Mouse (Mus musculus) forebrain, embryonic 13.5 days (tissue): ENCODE results near the gene Gm10073. TPM values are rescaled to one million over a fixed set of nuclear protein-coding genes. Genes with fewer than 3 reads are reported as not detected.

Experiments used
- ATAC-seq: fragments of 200-750 bp; cut with Nextera tagmentation; 2 replicates; pipeline ENCODE4 v1.8.0; 2017
- H3K27ac ChIP-seq: fragments of 300-500 bp; sonication (generic); 2 replicates; pipeline ENCODE4 v1.5.1; 2015; ENCODE audit warnings: inconsistent platforms, mild to moderate bottlenecking, moderate library complexity
- H3K27me3 ChIP-seq: fragments of 300-500 bp; sonication (generic); 2 replicates; pipeline ENCODE4 v1.6.1; 2015; ENCODE audit warnings: mild to moderate bottlenecking, inconsistent platforms
- H3K36me3 ChIP-seq: fragments of 300-500 bp; sonication (generic); 2 replicates; pipeline ENCODE4 v1.6.1; 2015; ENCODE audit warnings: mild to moderate bottlenecking, inconsistent platforms; ENCODE audit not compliant: poor library complexity, severe bottlenecking
- H3K4me1 ChIP-seq: fragments of 300-500 bp; sonication (generic); 2 replicates; pipeline ENCODE4 v1.6.1; 2015; ENCODE audit warnings: inconsistent platforms
- H3K4me2 ChIP-seq: fragments of 300-500 bp; sonication (generic); 2 replicates; pipeline ENCODE4 v1.6.1; 2015; ENCODE audit warnings: inconsistent platforms, mild to moderate bottlenecking, moderate library complexity
- H3K4me3 ChIP-seq: fragments of 300-500 bp; sonication (generic); 2 replicates; pipeline ENCODE4 v1.5.1; 2015; ENCODE audit warnings: mild to moderate bottlenecking, inconsistent platforms
- H3K9ac ChIP-seq: fragments of 300-500 bp; sonication (generic); 2 replicates; pipeline ENCODE4 v1.6.1; 2015; ENCODE audit warnings: mild to moderate bottlenecking, inconsistent platforms
- H3K9me3 ChIP-seq: fragments of 300-500 bp; sonication (generic); replicated peaks from 2 replicates; pipeline ENCODE4 v1.6.1; 2016; ENCODE audit warnings: inconsistent platforms
- WGBS: fragments of 180-500 bp; shearing (Covaris S2); methylation state at CpG from one replicate; pipeline ENCODE4 v1.1.7; 2015; 5-methylcytosine and 5-hydroxymethylcytosine counted together
- polyA plus RNA-seq: library from polyadenylated mRNA; unstranded; fragments of >200 nt; fragmentation: Nextera tagmentation; extraction: Ambion mirVana; gene quantifications from 2 replicates; pipeline ENCODE4 v1.2.1, GENCODE M21; 2015

The Gm10073 gene
- polyA plus RNA-seq, 1 experiment from 2014 or later = 6.9 TPM

DNA sequence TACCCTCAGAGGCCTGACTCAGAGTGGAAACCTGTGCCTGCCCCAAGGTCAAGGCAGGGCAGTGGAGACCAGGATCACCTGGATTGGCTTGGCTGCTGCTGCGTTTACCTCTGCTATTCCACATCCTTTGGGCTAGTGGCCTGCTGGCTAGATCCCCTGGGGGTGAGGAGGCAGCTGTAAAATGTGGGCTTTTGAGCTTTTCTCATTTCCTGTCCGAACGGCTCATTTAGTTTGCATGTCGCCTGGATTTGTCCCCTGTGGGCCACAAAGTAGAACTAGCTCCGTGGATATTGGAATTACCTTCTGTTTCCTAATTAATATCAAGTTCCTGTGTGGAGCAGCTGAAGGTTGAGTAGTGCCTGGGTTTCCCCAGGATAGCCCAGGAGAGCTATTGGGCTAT is 34.1 kb downstream of the Gm10073 start:
- H3K9ac ChIP-seq = no peak overlapping the region
- H3K27me3 ChIP-seq = no peaks in the 10 kb centered on the region
- no peaks in the 10 kb centered on the region for H3K9me3 ChIP-seq
- H3K36me3 ChIP-seq = no peaks in the 10 kb centered on the region
- no peaks in the 10 kb centered on the region for H3K4me1 ChIP-seq
- no peak for ATAC-seq
- H3K4me3 ChIP-seq = no peak overlapping the region
- WGBS = 69% methylated on average over 5 of the region's 5 CpGs
- H3K4me2 ChIP-seq = no peak overlapping the region
- no peak overlapping the region for H3K27ac ChIP-seq

DNA sequence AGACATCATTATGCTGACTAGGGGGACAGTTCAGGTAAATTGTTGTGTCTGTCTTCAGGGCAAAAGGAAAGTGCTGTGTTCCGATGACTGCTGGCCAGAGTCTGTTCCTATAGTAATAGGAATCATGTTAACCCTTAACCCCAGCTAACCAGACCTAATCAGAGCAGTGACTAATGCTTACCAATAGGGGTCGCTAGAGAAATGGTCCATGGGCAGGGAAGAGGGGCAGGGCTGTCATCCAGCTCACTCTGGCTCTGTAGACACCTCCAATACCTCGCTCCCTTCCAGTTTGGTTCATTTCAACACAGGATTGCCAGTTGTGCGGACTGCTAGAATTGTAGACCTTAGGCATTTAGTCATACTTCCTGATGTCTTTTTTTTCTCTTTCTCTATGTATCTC is 37.8 kb downstream of the Gm10073 start:
- ATAC-seq = no peak
- Histone ChIP-seq H3K27ac (no peak overlapping the region), H3K4me3 (no peak overlapping the region), H3K27me3 (no peaks in the 10 kb centered on the region), H3K9ac (no peak overlapping the region), H3K4me1 (no peaks in the 10 kb centered on the region), H3K9me3 (no peaks in the 10 kb centered on the region), H3K36me3 (no peaks in the 10 kb centered on the region), H3K4me2 (no peak overlapping the region)
- 72% methylated on average over 4 of the region's 4 CpGs for WGBS

DNA sequence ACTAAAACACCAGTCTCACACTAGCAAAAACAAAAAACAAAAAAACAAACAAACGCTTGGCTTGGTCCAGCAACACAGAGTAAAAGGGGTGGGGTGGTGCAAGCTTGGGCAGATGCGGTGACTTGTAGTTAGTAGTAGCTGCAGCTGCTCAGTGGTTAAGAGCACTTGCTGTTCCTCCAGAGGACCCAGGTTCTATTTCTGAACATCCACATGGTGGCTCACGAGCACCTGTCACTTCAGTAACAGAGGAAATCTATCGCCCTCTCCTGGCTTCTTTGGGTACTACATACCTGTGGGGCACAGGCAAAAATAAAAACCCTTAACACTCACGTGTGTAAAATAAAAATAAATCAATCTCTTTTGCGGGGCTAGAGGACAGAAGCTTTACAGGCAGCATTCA is 38.8 kb downstream of the Gm10073 start:
- no peak overlapping the region for H3K4me3 ChIP-seq
- H3K9ac ChIP-seq = no peak overlapping the region
- no peaks in the 10 kb centered on the region for H3K9me3 ChIP-seq
- H3K36me3 ChIP-seq = no peaks in the 10 kb centered on the region
- H3K27ac ChIP-seq = no peak overlapping the region
- H3K4me1 ChIP-seq = no peaks in the 10 kb centered on the region
- no peak overlapping the region for H3K4me2 ChIP-seq
- no peaks in the 10 kb centered on the region for H3K27me3 ChIP-seq
- WGBS = 37% methylated on average over 6 of the region's 6 CpGs
- no peak for ATAC-seq

DNA sequence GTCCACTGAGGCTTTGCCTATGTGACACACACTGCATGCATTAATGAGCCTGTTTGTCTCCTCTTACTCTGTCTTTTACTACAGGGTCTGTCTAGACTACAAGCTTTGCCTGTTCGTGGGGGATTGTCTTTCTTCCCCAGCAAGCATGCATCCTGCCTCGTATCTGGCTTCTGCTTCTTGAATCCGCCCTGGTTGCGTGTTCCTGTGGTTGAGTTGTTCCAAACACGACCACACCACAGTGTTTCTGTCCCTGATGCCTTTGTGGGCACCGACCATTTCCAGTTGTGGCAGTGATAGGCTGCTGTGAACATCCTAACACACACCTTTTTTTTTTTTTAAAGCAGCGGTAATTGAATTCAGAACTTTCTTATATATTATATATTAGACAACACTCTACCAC is 39.6 kb downstream of the Gm10073 start:
- ATAC-seq = no peak
- Histone ChIP-seq H3K4me1 (no peaks in the 10 kb centered on the region), H3K9ac (no peak overlapping the region), H3K27ac (no peak overlapping the region), H3K27me3 (no peaks in the 10 kb centered on the region), H3K4me3 (no peak overlapping the region), H3K36me3 (no peaks in the 10 kb centered on the region), H3K4me2 (no peak overlapping the region), H3K9me3 (no peaks in the 10 kb centered on the region)
- 85% methylated on average over 7 of the region's 7 CpGs for WGBS

DNA sequence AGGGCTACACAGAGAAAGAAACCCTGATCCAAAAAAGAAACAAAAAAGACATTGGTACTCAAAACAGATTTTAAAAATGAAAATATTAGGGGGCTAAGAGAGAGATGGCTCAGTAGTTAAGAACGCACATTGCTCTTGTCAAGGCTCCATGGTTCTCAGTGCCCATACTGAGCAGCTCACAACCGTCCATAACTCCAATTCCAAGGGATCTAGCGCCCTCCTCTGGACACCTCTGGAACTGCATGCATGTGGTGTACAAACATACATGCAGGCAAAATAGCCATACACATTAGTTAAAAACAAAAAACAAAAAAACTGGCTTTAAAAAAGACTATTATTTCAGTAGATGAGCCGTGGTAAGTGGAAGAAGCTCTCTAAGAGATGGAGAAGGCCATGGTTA is 42.7 kb downstream of the Gm10073 start:
- Histone ChIP-seq H3K4me2 (no peak overlapping the region), H3K9ac (no peak overlapping the region), H3K27me3 (no peaks in the 10 kb centered on the region), H3K36me3 (no peaks in the 10 kb centered on the region), H3K4me3 (no peak overlapping the region), H3K9me3 (no peaks in the 10 kb centered on the region), H3K4me1 (no peaks in the 10 kb centered on the region), H3K27ac (no peak overlapping the region)
- 71% methylated on average over 4 of the region's 4 CpGs for WGBS
- ATAC-seq = no peak

DNA sequence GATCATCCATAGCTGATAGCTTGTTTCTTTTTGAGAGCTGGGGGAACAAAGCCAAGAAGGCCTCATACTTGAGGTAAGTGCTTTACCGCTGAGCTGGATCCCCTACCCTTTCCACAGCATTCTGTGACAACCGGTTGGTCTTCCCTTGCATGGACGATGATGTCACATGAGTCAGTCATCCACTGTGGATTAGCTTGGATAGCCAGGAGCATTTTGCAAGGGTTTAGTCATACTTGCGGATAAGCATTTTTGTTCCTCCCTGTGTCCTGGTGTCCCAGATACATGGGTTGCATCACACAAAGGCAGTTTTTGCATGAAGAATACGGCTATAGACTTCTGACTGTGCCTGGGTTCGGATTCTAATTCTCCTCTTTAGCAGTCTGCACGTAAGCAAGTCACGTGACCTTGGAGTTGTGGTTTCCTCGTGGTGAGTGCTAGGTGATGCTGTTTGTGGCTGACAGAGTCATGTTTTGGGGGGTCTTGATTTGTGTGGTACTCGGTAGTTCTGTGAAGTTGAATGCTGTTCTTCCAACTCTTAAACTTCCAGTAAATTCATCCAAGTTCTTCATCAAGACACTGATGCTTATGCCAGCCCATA is 43.3 kb downstream of the Gm10073 start:
- Histone ChIP-seq H3K36me3 (no peaks in the 10 kb centered on the region), H3K9me3 (no peaks in the 10 kb centered on the region), H3K4me2 (no peak overlapping the region), H3K4me1 (no peaks in the 10 kb centered on the region), H3K4me3 (no peak overlapping the region), H3K27ac (no peak overlapping the region), H3K27me3 (no peaks in the 10 kb centered on the region), H3K9ac (no peak overlapping the region)
- WGBS = 96% methylated on average over 10 of the region's 10 CpGs
- ATAC-seq = no peak

DNA sequence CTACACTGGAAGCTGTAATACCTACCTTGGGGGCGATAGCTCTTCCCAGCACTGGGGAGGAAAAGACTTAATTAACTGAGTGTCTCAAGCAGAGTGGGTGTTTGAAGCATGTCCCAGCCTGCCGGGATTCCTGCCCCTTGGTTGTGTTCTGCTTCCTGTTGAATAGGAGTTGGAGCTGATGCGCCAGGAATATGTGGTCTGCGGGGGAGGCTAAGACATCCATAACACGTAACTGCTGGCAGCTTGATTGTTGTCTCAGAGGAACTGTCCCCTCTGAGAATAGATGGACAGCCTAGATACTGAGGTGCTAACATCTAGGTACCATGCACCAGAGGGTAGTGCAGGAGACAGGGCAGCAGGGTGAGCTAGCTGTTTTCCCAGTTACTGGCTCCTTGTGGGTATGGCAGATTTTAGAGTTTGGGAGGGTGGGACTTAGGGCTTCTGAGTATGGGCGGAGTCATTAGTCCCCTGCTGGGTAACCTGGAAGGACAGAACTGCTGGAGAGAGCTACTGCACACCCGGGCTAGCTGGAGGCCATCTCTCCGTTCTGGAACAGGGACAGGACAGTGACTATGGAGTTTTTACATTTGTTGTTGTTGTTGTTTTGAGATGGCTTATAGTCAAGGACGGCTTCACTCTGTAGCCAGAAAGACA is 44.5 kb downstream of the Gm10073 start:
- H3K36me3 ChIP-seq = no peaks in the 10 kb centered on the region
- no peak overlapping the region for H3K4me3 ChIP-seq
- H3K4me1 ChIP-seq = no peaks in the 10 kb centered on the region
- H3K9ac ChIP-seq = no peak overlapping the region
- ATAC-seq = no peak
- no peak overlapping the region for H3K4me2 ChIP-seq
- no peak overlapping the region for H3K27ac ChIP-seq
- WGBS = 91% methylated on average over 9 of the region's 9 CpGs
- H3K9me3 ChIP-seq = no peaks in the 10 kb centered on the region
- H3K27me3 ChIP-seq = no peaks in the 10 kb centered on the region

DNA sequence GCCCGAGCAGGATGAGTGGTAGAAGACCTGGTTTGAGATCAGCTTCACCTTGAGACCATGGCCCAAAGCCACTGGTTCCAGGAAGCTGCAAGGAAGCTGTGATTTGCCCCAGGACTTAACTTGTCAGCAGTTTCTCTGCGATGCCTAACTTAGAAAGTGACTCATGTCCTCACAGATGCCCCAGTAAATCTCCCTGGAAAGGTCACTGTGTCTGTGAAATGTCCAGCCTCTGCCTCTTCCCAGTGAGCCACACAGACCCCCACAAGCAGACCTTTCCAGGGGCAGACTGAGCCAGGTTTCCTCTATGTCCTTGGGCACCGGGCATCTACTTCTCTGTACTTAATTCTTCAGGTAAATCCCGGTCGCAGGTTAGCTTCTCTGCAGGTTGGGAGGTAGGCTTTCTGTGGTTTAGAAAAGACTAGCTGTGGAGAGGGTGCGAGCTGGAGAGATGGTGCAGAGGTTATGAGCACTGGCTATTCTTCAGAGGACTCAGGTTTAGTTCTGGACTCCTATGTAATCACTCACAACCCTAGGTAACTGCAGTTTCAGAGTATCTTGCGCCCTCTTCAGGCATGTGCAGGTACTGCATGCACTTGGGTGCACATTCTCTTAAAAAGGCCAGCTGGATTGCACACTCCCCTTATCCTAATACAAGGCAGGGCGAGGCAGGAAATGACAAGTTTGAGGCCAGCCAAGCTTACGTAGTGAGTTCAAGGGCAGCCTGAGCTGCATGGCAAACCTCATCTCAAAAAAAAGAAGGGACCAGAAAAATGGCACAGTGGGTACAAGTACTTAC is 45.8 kb downstream of the Gm10073 start:
- Histone ChIP-seq H3K27ac (no peak overlapping the region), H3K9ac (no peak overlapping the region), H3K9me3 (no peaks in the 10 kb centered on the region), H3K4me3 (no peak overlapping the region), H3K36me3 (no peaks in the 10 kb centered on the region), H3K4me1 (no peaks in the 10 kb centered on the region), H3K27me3 (no peaks in the 10 kb centered on the region), H3K4me2 (no peak overlapping the region)
- no peak for ATAC-seq
- WGBS = 89% methylated on average over 9 of the region's 9 CpGs

DNA sequence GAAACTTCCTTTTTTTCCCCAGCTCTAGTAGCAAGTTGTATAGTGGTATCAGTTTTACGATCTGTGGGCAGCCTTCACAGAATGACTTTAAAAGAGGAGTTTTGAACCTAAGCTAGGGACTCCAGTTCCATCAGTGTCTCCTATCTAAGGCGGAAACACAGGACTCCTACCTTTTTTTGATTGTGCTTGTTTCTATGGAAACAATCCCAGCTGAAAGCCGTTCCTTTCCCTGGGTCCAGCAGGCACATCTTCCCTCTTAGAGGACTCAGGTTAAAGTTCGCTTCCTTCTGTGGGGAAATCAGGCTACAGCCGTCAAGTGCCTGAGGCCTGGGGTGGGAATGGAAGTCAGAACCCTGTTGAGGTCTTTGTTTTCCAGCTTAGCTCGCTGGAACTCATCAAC is 46.5 kb downstream of the Gm10073 start:
- Histone ChIP-seq H3K4me3 (no peak overlapping the region), H3K36me3 (no peaks in the 10 kb centered on the region), H3K27ac (no peak overlapping the region), H3K9ac (no peak overlapping the region), H3K4me2 (no peak overlapping the region), H3K4me1 (no peaks in the 10 kb centered on the region), H3K27me3 (no peaks in the 10 kb centered on the region), H3K9me3 (no peaks in the 10 kb centered on the region)
- ATAC-seq = no peak
- 70% methylated on average over 6 of the region's 6 CpGs for WGBS

Other genes starting within 250 kb of the Gm10073 start
- 31.4 and 34.6 TPM in 2 replicates for gene Smpd3, start 235.5 kb downstream of the Gm10073 start, polyA plus RNA-seq
- 41.4 and 46.0 TPM in 2 replicates for gene Zfp90, start 158.1 kb downstream of the Gm10073 start, polyA plus RNA-seq
- gene 6030452D12Rik, start 72.9 kb downstream of the Gm10073 start, polyA plus RNA-seq = not detected in 2 replicates
- gene Cdh3, start 62.6 kb downstream of the Gm10073 start, polyA plus RNA-seq = 0.53 and 0.63 TPM in 2 replicates
- 0.53 and 0.58 TPM in 2 replicates for gene Cdh1, start 29.9 kb upstream of the Gm10073 start, polyA plus RNA-seq
- gene Tango6, start 109.6 kb upstream of the Gm10073 start, polyA plus RNA-seq = 6.0 and 7.3 TPM in 2 replicates